Mouse (Mus musculus) gastrocnemius, postnatal 14 days (tissue): ENCODE measurements around the gene Pdgfra. TPM values are rescaled to one million over a fixed set of nuclear protein-coding genes. Genes with fewer than 3 reads are reported as not detected.

ENCODE experiments used
- DNase-seq: peaks from one replicate; pipeline ENCODE4 v3.0.0; 2021; ENCODE audit warnings: mixed read lengths
- intact Hi-C: fragments of 180-260 bp; cut with DNase I; formaldehyde crosslinking; loops from one replicate; pipeline ENCODE4 v1.15.1; 2025; ENCODE audit warnings: low total_unique reads
- long read RNA-seq, 2 experiments: library from polyadenylated mRNA; stranded (forward); transcript quantifications; one replicate each; pipeline ENCODE4 v2.0.0; 2021
- total RNA-seq, 2 experiments: library from RNA; stranded (reverse); gene quantifications; 2 replicates each; pipeline ENCODE4 v1.2.3; 2021

Gene Pdgfra
- total RNA-seq: 10 to 100 TPM; 38.7 to 41.4 TPM
- long read RNA-seq, experiment 1, full-length matches to known transcripts: 3 of 15 reads
- long read RNA-seq, experiment 1, partial matches to known transcripts: 11 of 15 reads
- long read RNA-seq, experiment 1, other reads (novel, unspliced or antisense): 1 of 15 reads
- long read RNA-seq, experiment 2, full-length matches to known transcripts: 3 of 11 reads
- long read RNA-seq, experiment 2, partial matches to known transcripts: 8 of 11 reads
- long read RNA-seq, experiment 2, other reads (novel, unspliced or antisense): 0 of 11 reads

- intact Hi-C loops: loop anchor here (10.0 kb wide), 1 partner anchor 507 kb away; no protein-coding TSS in a partner anchor
- peak; percentile 37 for DNase-seq
These were observed at the start of gene Pdgfra for GRCm38 (mm10) chr5:75152021-75152425. Gene Pdgfra, plus strand, starts transcription at chr5:75152292.

GRCm38 (mm10) chr5:75106511-75106910, 45.6 kb upstream of the Pdgfra start:
- DNase-seq: no peak

DNA sequence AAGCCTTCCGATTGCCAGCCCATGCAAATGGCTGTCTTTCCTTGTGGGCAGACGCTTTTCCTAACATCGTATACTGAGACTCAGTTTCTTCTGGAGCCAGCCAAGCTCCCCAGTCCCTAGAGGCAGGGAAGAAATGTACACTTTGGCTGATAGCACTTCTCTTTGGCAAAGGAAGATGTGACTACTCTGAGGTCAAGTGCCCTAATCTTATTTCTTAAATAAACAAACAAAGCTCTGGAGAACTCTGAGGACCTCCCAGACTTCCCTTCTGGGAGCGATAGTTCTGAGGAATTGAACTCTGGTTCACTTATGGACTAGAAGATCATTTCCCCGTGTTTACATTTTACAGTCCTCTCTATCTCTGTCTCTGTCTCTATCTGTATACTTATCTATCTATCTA, 42.7 kb upstream of the Pdgfra start:
- intact Hi-C loops: no loop called here
- DNase-seq: no peak

More at GRCm38 (mm10) chr5:75106511-75106910, 45.6 kb upstream of the Pdgfra start:
- intact Hi-C loops: no loop called here

DNA sequence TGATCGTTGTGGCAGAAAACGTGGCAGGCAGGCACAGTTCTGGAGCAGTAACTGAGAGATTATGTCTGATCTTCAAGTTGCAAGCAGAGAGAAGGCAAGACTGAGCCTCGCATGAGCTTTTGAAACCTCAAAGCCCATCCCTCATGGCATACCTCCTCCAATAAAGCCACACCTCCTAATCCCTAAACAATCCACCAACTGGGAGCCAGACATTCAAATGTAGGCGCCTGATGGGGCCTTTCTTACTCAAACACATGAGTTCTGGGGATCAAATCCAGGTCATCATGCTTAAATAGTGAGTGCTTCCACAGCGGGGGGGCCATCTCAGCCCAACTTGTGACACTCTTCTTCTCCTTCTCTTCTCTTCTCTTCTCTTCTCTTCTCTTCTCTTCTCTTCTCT, 40.3 kb upstream of the Pdgfra start:
- intact Hi-C loops: no loop called here
- no peak for DNase-seq

- intact Hi-C loops: no loop called here
- no peak for DNase-seq
These were observed 33.3 kb upstream of the Pdgfra start for GRCm38 (mm10) chr5:75118840-75119239.

GRCm38 (mm10) chr5:75121646-75122045, 30.4 kb upstream of the Pdgfra start:
- intact Hi-C loops: no loop called here

DNA sequence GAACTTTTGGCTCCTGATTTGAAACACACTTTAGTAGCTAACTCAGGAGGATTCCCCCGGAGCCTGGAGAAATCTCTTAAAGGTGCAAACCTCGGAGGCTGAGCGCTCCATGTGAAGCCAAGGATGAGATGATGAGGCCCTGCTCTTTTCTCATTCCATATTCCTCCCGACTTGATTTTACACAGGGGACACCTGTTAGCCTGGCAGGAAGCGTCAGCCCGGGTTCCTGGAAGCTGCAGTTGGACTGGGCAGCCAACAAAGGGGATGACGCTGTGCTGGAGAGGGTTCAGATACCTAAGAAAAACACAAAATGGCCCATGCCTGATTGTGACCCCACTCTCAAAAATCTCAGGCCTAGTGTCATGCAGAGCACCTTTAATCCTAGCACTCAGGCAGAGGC, 17.4 kb upstream of the Pdgfra start:
- intact Hi-C loops: no loop called here
- no peak for DNase-seq

More at GRCm38 (mm10) chr5:75121646-75122045, 30.4 kb upstream of the Pdgfra start:
- peak; percentile 64 for DNase-seq

- peak; percentile 55 for DNase-seq
- intact Hi-C loops: loop anchor here (5.0 kb wide), 2 partner anchors 181 to 201 kb away; no protein-coding TSS in a partner anchor
These were observed 9.0 kb upstream of the Pdgfra start for GRCm38 (mm10) chr5:75143092-75143491.

DNA sequence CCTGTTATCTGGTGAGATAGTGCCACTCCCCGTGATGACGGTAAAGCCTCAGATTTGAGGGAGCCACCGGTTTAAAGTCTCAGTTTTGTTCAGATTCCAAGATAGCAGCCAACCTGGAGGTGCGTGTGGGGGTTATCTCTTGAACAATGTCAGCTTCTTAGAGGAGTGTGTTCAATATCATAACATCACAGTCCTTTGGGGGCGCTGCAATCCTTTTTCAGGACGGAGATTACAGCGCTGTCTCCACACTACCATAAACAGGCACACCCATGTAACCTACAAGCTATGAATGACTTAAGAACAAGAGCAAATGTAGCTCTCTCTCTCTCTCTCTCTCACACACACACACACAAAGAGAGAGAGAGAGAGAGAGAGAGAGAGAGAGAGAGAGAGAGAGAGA, 8.3 kb upstream of the Pdgfra start:
- DNase-seq: no peak

GRCm38 (mm10) chr5:75145341-75145740, 6.8 kb upstream of the Pdgfra start:
- intact Hi-C loops: no loop called here

More for the DNA sequence above, 8.3 kb upstream of the Pdgfra start:
- intact Hi-C loops: loop anchor here (5.0 kb wide), 2 partner anchors 181 to 201 kb away; no protein-coding TSS in a partner anchor

GRCm38 (mm10) chr5:75146469-75146868, 5.6 kb upstream of the Pdgfra start:
- no peak for DNase-seq
- intact Hi-C loops: no loop called here

More at GRCm38 (mm10) chr5:75145341-75145740, 6.8 kb upstream of the Pdgfra start:
- no peak for DNase-seq

GRCm38 (mm10) chr5:75148343-75149127, 3.6 kb upstream of the Pdgfra start:
- DNase-seq: peak; percentile 73
- intact Hi-C loops: no loop called here

- intact Hi-C loops: no loop called here
- no peak for DNase-seq
These were observed 2.7 kb upstream of the Pdgfra start for GRCm38 (mm10) chr5:75149380-75149779.

DNA sequence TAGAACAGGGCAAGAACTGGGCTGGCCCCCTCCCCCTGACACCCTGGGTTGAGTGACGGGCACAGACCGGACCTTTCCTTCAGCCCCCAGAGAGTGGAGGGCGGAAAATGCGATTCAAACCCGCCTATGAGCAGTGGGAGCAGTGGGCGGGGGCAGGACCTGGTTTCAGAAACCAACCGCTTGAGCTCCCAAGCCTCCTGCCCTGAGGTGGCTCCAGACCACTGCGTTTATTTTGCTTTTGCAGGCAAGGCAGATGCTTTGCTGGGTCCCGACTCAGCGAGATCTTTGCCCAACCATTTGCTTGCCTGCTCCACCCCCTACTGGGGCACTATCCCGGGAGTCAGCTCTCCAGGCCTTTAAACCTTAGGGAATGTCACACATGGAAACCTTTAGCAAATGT, 2.2 kb upstream of the Pdgfra start:
- intact Hi-C loops: loop anchor here (10.0 kb wide), 1 partner anchor 505 kb away; no protein-coding TSS in a partner anchor
- DNase-seq: peak; percentile 60

- no peak for DNase-seq
- intact Hi-C loops: loop anchor here (10.0 kb wide), 1 partner anchor 506 kb away; no protein-coding TSS in a partner anchor
These were observed 1.6 kb upstream of the Pdgfra start for GRCm38 (mm10) chr5:75150341-75150981.

GRCm38 (mm10) chr5:75151146-75151900, 769 bp upstream of the Pdgfra start:
- peak; percentile 87 for DNase-seq
- intact Hi-C loops: loop anchor here (10.0 kb wide), 1 partner anchor 507 kb away; no protein-coding TSS in a partner anchor

- DNase-seq: peak; percentile 71
- intact Hi-C loops: loop anchor here (10.0 kb wide), 1 partner anchor 508 kb away; no protein-coding TSS in a partner anchor
These were observed 916 bp downstream of the Pdgfra start for GRCm38 (mm10) chr5:75152791-75153625.

- intact Hi-C loops: loop anchor here (10.0 kb wide), 1 partner anchor 509 kb away; no protein-coding TSS in a partner anchor
These were observed 1.5 kb downstream of the Pdgfra start for GRCm38 (mm10) chr5:75153626-75153960.

More at GRCm38 (mm10) chr5:75153626-75153960, 1.5 kb downstream of the Pdgfra start:
- no peak for DNase-seq
